Mouse (Mus musculus) embryonic facial prominence, embryonic 15.5 days (tissue): ENCODE data around the gene Gata5. TPM values are rescaled to one million over a fixed set of nuclear protein-coding genes. Genes with fewer than 3 reads are reported as not detected.

Source experiments
- ATAC-seq: fragments of 200-750 bp; cut with Nextera tagmentation; 2 replicates; pipeline ENCODE4 v1.8.0; 2017; ENCODE audit warnings: low read depth, moderate TSS enrichment; ENCODE audit not compliant: insufficient number of reproducible peaks, low FRiP score, low TSS enrichment
- H3K27ac ChIP-seq: fragments of 300-500 bp; sonication (generic); replicated peaks from 2 replicates; pipeline ENCODE4 v1.5.1; 2015; ENCODE audit warnings: mild to moderate bottlenecking, inconsistent platforms
- H3K27me3 ChIP-seq: fragments of 300-500 bp; sonication (generic); 2 replicates; pipeline ENCODE4 v1.6.1; 2015; ENCODE audit warnings: inconsistent platforms
- H3K36me3 ChIP-seq: fragments of 300-500 bp; sonication (generic); 2 replicates; pipeline ENCODE4 v1.6.1; 2015; ENCODE audit warnings: mild to moderate bottlenecking, inconsistent platforms
- H3K4me1 ChIP-seq: fragments of 300-500 bp; sonication (generic); 2 replicates; pipeline ENCODE4 v1.6.1; 2015; ENCODE audit warnings: inconsistent platforms
- H3K4me2 ChIP-seq: fragments of 300-500 bp; sonication (generic); replicated peaks from 2 replicates; pipeline ENCODE4 v1.6.1; 2015; ENCODE audit warnings: mild to moderate bottlenecking, inconsistent platforms
- H3K4me3 ChIP-seq: fragments of 300-500 bp; sonication (generic); replicated peaks from 2 replicates; pipeline ENCODE4 v1.5.1; 2015; ENCODE audit warnings: mild to moderate bottlenecking, inconsistent platforms
- H3K9ac ChIP-seq: fragments of 300-500 bp; sonication (generic); 2 replicates; pipeline ENCODE4 v1.6.1; 2015; ENCODE audit warnings: inconsistent platforms
- H3K9me3 ChIP-seq: fragments of 300-500 bp; sonication (generic); replicated peaks from 2 replicates; pipeline ENCODE4 v1.6.1; 2016; ENCODE audit warnings: inconsistent platforms
- WGBS: fragments of 180-500 bp; shearing (Covaris S2); methylation state at CpG from one replicate; pipeline ENCODE4 v1.1.7; 2015; 5-methylcytosine and 5-hydroxymethylcytosine counted together
- polyA plus RNA-seq: library from polyadenylated mRNA; unstranded; fragments of >200 nt; fragmentation: Nextera tagmentation; extraction: Ambion mirVana; gene quantifications from 2 replicates; pipeline ENCODE4 v1.2.1, GENCODE M21; 2015

Gene Gata5
- polyA plus RNA-seq, 1 experiment from 2014 or later, result not detected

DNA sequence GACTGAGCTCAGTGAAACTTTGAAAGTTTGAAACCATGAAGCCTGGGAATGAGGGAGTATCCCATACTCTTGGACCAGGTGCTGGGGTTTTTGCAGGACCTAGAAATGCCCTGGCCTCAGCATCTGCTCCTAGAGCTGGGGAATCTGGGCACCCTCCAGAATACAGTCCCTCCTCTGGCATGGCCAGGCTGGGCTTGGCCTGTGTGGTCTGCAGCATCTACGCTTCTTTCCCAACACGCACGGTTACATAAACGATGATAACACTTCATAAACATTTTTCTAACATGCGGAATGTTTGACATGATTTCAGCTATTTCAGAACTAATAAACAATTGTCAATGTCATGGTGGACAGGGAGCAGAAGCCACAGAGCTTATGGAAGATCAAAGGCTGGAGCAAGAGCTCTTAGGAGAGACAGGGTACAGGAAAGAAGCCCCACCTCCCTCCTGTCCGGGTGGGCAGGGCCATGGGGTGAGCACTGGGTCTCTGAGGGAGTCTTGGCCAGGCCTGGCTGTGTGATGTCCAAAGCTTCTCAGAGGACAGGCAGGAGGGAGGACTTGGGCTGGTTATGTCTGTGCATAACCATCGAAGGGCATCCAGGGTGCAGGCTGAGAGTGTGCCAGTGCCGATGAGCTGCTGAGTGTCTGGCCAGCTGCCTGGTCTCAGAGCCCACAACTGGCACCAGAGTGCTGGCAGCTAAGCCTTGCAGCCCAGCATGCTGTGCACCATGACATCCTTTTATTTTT lies 27.9 kb downstream of the Gata5 start:
- H3K27ac ChIP-seq, result no peak overlapping the region
- no peak overlapping the region for H3K9ac ChIP-seq
- H3K27me3 ChIP-seq, result no peaks in the 10 kb centered on the region
- H3K4me3 ChIP-seq, result no peak overlapping the region
- H3K4me1 ChIP-seq, result no peaks in the 10 kb centered on the region
- WGBS, result 76% methylated on average over 8 of the region's 8 CpGs
- no peak overlapping the region for H3K4me2 ChIP-seq
- no peaks in the 10 kb centered on the region for H3K9me3 ChIP-seq
- ATAC-seq, result no peak
- H3K36me3 ChIP-seq, result no peaks in the 10 kb centered on the region

DNA sequence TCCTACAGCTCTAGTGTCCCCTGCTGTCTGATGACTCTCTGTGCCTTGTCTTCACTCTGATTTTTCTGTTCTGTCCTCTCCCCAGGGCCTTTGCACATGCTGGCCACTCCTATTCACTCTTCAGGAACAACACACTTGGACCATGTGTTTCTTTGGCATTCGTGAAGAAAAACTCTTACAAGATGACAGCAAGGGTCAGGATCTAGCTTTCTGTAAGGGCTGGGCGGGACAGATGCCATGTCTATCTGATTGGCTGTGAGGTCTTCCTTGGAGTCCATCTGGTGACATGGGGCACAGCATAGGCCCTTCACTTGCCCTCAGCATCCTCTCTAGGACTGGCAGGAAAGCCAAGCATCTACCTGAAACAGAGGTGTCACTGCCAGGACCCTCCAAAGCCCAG lies 28.5 kb downstream of the Gata5 start:
- Histone ChIP-seq H3K27me3 (no peaks in the 10 kb centered on the region), H3K4me3 (no peak overlapping the region), H3K9ac (no peak overlapping the region), H3K4me1 (no peaks in the 10 kb centered on the region), H3K4me2 (no peak overlapping the region), H3K9me3 (no peaks in the 10 kb centered on the region), H3K36me3 (no peaks in the 10 kb centered on the region), H3K27ac (no peak overlapping the region)
- no peak for ATAC-seq
- WGBS, result 76% methylated on average over 2 of the region's 2 CpGs

DNA sequence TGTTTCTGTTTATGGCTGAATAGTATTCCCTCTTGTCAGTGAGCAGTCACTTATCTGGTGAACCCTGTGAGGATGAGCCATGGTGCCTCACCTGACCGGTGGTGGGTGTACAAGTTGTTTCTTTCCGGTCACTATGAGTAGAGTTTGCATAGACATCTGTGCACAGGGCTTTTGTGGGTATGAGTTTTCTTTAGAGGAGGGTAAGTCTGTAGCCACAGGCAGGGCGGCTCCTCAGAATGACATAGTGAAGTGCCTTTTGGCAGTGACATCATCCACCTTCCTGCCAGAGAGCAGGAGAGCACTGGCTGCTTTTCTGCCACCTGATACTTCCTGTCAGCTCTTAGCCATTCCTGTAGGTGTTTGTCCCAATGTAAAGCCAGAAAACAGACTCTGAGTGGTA lies 29.0 kb downstream of the Gata5 start:
- ATAC-seq, result no peak
- Histone ChIP-seq H3K9me3 (no peaks in the 10 kb centered on the region), H3K36me3 (no peaks in the 10 kb centered on the region), H3K9ac (no peak overlapping the region), H3K4me1 (no peaks in the 10 kb centered on the region), H3K4me3 (no peak overlapping the region), H3K27ac (no peak overlapping the region), H3K27me3 (no peaks in the 10 kb centered on the region), H3K4me2 (no peak overlapping the region)
- WGBS, result 70% methylated on average over 3 of the region's 3 CpGs

DNA sequence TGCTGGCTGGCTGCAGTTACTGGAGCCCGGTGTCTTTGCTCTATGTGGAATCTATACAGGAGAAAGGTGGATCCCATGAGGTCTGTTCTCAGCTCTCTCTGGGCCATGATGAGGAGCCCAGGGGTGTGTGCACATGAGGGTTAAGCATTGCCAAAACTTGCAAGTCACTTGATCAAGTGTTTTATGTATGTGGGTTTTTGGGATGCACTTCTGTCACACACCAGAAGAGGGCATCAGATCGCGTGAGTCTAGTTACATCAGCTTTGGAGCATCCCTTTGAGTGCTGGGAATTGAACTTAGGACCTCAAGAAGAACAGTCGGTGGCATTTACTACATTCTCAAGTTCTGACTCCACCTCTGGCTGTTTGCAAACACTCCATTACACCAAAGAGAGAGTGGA lies 29.9 kb downstream of the Gata5 start:
- ATAC-seq, result no peak
- Histone ChIP-seq H3K27me3 (no peaks in the 10 kb centered on the region), H3K9ac (no peak overlapping the region), H3K4me3 (no peak overlapping the region), H3K4me1 (no peaks in the 10 kb centered on the region), H3K36me3 (no peaks in the 10 kb centered on the region), H3K27ac (no peak overlapping the region), H3K9me3 (no peaks in the 10 kb centered on the region), H3K4me2 (no peak overlapping the region)
- 55% methylated on average over 4 of the region's 4 CpGs for WGBS

DNA sequence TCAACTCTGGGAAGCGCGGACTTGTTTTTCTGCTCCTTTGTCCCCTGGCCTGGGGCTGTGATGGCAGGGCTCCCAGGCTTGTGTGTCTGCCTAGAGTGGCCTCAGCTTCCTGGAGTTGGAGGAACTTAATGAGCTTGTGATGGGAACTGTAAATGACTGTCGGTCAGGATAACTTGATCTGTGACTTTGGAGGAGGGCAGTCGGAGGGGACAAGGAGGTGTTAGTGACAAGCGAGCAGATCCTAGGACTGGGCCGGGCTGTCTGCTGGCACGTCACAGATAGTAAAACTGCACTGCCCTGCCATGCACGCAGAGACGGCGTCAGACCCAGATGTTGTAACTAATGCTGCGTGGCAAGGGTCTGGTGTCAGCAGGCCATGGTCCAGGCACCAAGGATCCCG lies 31.0 kb downstream of the Gata5 start:
- no peaks in the 10 kb centered on the region for H3K36me3 ChIP-seq
- no peaks in the 10 kb centered on the region for H3K9me3 ChIP-seq
- no peak overlapping the region for H3K4me2 ChIP-seq
- no peak overlapping the region for H3K9ac ChIP-seq
- no peaks in the 10 kb centered on the region for H3K27me3 ChIP-seq
- WGBS, result 84% methylated on average over 12 of the region's 12 CpGs
- no peak for ATAC-seq
- H3K4me3 ChIP-seq, result no peak overlapping the region
- H3K27ac ChIP-seq, result no peak overlapping the region
- H3K4me1 ChIP-seq, result no peaks in the 10 kb centered on the region

DNA sequence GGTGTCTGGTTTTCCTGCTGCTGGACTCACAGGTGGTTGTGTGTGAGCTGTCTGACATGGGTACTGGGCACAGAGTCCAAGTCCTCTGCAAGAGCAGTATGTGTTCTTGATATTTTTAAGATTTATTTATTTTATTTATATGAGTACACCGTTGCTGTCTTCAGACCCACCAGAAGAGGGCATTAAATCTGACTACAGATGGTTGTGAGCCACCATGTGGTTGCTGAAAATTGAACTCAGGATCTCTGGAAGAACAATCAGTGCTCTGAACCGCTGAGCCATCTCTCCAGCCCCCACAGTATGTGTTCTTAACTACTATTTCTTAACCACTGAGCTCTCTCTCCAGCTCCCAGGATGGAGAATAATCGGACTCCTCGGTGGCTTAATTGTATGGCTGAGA lies 32.3 kb downstream of the Gata5 start:
- no peaks in the 10 kb centered on the region for H3K9me3 ChIP-seq
- H3K9ac ChIP-seq, result no peak overlapping the region
- no peak overlapping the region for H3K27ac ChIP-seq
- ATAC-seq, result no peak
- H3K36me3 ChIP-seq, result no peaks in the 10 kb centered on the region
- H3K27me3 ChIP-seq, result no peaks in the 10 kb centered on the region
- no peak overlapping the region for H3K4me3 ChIP-seq
- WGBS, result 73% methylated on average over 4 of the region's 4 CpGs
- no peaks in the 10 kb centered on the region for H3K4me1 ChIP-seq
- no peak overlapping the region for H3K4me2 ChIP-seq

DNA sequence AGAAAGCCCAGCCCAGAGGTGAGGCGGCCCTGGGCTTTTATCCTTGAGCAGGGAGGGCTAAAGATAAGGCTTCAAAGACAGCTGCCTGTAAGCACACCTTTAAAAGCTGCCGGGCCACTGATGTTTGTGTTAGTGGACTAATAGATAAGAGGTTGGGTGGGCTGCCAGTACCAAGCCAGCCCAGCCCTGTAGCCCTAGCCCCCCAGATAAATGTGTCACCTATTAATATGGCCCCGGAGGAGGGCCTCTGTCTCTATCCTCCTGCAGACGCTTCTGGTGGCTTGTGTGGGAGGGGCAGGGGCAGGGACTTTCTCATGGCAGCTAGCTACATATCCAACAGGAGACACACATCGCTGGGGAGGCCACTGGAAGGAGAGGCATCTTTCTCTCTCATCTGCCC lies 33.7 kb downstream of the Gata5 start:
- no peak for ATAC-seq

DNA sequence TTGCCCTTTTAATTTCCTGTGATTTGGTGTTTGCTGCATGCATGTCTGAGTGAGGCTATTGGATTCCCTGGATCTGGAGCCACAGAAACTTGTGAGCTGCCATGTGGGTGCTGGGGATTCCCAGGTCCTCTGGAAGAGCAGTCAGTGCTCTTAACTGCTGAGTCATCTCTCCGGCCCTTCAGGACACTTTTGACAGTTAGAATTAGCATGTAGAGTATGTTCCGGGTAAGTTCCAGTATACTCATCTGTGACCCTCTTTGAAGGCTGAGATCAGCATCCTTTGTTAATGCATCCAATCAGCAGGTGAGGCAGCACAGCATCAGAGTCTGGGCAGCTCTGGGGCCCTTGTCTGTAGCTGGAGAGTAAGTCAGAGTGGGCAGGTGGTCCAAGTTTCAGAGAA lies 34.2 kb downstream of the Gata5 start:
- H3K4me3 ChIP-seq, result no peak overlapping the region
- no peak for ATAC-seq
- H3K9me3 ChIP-seq, result no peaks in the 10 kb centered on the region
- H3K4me1 ChIP-seq, result no peaks in the 10 kb centered on the region
- no peak overlapping the region for H3K9ac ChIP-seq
- no peak overlapping the region for H3K27ac ChIP-seq
- no peak overlapping the region for H3K4me2 ChIP-seq
- WGBS, result 60% methylated on average over 2 of the region's 2 CpGs
- H3K27me3 ChIP-seq, result no peaks in the 10 kb centered on the region
- H3K36me3 ChIP-seq, result no peaks in the 10 kb centered on the region

More for the DNA sequence above, 33.7 kb downstream of the Gata5 start:
- H3K4me1 ChIP-seq, result no peaks in the 10 kb centered on the region
- H3K4me2 ChIP-seq, result no peak overlapping the region
- no peaks in the 10 kb centered on the region for H3K36me3 ChIP-seq
- no peaks in the 10 kb centered on the region for H3K9me3 ChIP-seq
- H3K27ac ChIP-seq, result no peak overlapping the region
- WGBS, result 48% methylated on average over 5 of the region's 5 CpGs
- no peaks in the 10 kb centered on the region for H3K27me3 ChIP-seq
- no peak overlapping the region for H3K9ac ChIP-seq
- H3K4me3 ChIP-seq, result no peak overlapping the region

DNA sequence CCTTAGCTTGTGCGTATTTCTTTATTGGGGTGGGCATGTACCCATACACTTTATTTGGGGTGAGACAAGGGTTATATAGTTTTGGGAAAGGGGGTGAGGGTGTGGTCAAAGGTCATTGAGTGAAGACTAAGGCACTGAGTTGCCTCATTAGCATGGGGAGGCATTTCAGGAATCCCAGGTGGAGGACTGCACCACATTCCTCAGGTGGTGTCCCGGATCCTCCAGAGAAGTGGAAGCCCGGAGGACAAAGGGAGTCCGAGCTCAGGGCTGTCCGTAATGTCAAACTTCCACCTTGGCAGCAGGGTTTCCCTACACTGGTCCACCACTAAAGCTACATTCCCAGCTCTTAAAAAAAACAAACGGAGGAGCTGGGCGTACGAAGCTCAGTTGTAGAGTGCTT lies 41.6 kb downstream of the Gata5 start:
- Histone ChIP-seq H3K27me3 (no peaks in the 10 kb centered on the region), H3K36me3 (no peaks in the 10 kb centered on the region), H3K9me3 (no peaks in the 10 kb centered on the region), H3K4me1 (0 out of 2 replicates have a peak, but pooled peaks cover 3% of the 10 kb centered on the region), H3K4me2 (no peak overlapping the region), H3K9ac (no peak overlapping the region), H3K4me3 (no peak overlapping the region), H3K27ac (no peak overlapping the region)
- WGBS, result 61% methylated on average over 8 of the region's 8 CpGs
- no peak for ATAC-seq

DNA sequence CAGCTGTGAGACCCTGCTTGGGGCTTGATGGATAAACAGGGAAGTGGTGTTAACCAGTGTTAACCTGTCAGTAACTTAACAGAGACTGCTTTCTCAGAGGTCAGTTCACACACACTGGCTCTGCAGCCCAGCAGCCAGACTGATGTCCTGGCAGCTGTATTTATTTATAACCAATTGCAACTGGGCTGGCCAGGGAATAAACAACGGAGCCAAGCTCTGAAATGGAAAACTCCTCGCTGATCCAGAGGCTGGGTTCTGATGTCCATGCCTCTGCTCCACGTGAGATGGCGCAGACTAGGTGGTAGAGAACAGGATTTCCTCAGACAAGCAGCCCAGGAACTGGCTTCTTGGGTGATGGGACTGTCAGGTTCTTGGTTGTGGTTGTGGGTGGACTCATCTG lies 42.5 kb downstream of the Gata5 start:
- H3K27me3 ChIP-seq, result no peaks in the 10 kb centered on the region
- H3K9ac ChIP-seq, result no peak overlapping the region
- 0 out of 2 replicates have a peak, but pooled peaks cover 3% of the 10 kb centered on the region for H3K4me1 ChIP-seq
- no peak for ATAC-seq
- H3K4me3 ChIP-seq, result no peak overlapping the region
- WGBS, result 67% methylated on average over 4 of the region's 4 CpGs
- no peak overlapping the region for H3K4me2 ChIP-seq
- no peaks in the 10 kb centered on the region for H3K9me3 ChIP-seq
- no peaks in the 10 kb centered on the region for H3K36me3 ChIP-seq
- H3K27ac ChIP-seq, result no peak overlapping the region

DNA sequence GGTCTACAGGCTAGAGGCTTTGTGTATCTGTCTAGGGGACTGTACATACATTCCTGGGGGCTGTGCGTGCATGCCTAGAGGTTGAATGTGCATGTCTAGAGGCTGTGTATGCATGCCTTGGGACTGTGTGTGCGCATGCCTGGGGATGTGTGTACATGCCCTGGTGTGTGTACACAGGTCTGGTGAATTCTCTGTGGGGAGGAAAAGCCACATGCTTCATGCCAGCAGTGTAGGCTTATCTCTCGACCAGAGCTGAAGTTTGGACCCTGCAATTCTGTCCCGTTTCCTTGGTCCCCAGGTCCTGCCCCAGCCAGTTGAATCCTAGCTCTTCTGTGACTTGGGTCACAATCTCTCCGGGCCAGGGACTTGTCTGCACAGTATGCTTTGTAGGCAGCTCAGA lies 42.9 kb downstream of the Gata5 start:
- Histone ChIP-seq H3K27ac (no peak overlapping the region), H3K9ac (no peak overlapping the region)
- 58% methylated on average over 5 of the region's 5 CpGs for WGBS

DNA sequence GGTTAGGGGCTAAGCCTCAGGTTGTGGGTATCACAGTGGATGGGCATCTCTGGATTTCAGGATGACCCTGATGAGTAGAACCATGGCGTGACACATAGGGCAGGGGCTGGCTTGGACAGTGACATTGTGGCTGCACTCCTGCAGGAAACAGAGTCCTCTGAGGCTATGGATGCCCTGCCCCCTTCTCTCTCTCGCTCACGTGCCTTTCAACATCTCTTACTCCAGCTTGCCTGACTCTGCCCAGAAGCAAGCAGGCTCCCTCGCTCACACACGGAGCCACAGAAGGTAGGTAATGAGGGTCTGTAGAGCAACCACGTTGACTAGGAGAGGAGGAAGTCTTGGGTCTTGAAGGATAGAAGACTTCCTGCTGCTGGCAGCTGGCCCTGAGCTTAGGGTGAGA lies 44.0 kb downstream of the Gata5 start:
- H3K27ac ChIP-seq, result no peak overlapping the region; the same call in 1 of the 2 replicates
- ATAC-seq, result no peak
- 40% methylated on average over 6 of the region's 6 CpGs for WGBS

More for the DNA sequence above, 42.9 kb downstream of the Gata5 start:
- Histone ChIP-seq H3K4me2 (no peak overlapping the region), H3K4me3 (no peak overlapping the region), H3K27me3 (no peaks in the 10 kb centered on the region), H3K4me1 (0 out of 2 replicates have a peak, but pooled peaks cover 3% of the 10 kb centered on the region), H3K9me3 (no peaks in the 10 kb centered on the region), H3K36me3 (no peaks in the 10 kb centered on the region)
- ATAC-seq, result no peak

More for the DNA sequence above, 44.0 kb downstream of the Gata5 start:
- Histone ChIP-seq H3K9me3 (no peaks in the 10 kb centered on the region), H3K9ac (no peak overlapping the region), H3K27me3 (no peaks in the 10 kb centered on the region), H3K4me2 (no peak overlapping the region), H3K4me1 (0 out of 2 replicates have a peak, but pooled peaks cover 3% of the 10 kb centered on the region), H3K4me3 (no peak overlapping the region), H3K36me3 (no peaks in the 10 kb centered on the region)
